Mouse (Mus musculus) lung, postnatal 0 days (tissue): ENCODE data around the gene Ccnl1. TPM values are rescaled to one million over a fixed set of nuclear protein-coding genes. Genes with fewer than 3 reads are reported as not detected.

Experiments
- ATAC-seq: fragments of 200-750 bp; cut with Nextera tagmentation; 2 replicates; pipeline ENCODE4 v1.8.0; 2017; ENCODE audit warnings: moderate library complexity
- DNase-seq: peaks from one replicate; pipeline ENCODE4 v3.0.0-alpha.2; 2016; ENCODE audit warnings: low spot score
- H3K27ac ChIP-seq: fragments of 300-500 bp; sonication (generic); 2 replicates; pipeline ENCODE4 v1.5.1; 2014; ENCODE audit warnings: antibody characterized with exemption, mild to moderate bottlenecking, low read length, mixed read lengths
- H3K27me3 ChIP-seq: fragments of 300-500 bp; sonication (generic); replicated peaks from 2 replicates; pipeline ENCODE4 v1.6.1; 2014; ENCODE audit warnings: low read length, mixed read lengths; ENCODE audit not compliant: insufficient read depth
- H3K36me3 ChIP-seq: fragments of 300-500 bp; sonication (generic); 2 replicates; pipeline ENCODE4 v1.6.1; 2014; ENCODE audit warnings: low read length, mixed read lengths; ENCODE audit not compliant: insufficient read depth
- H3K4me1 ChIP-seq: fragments of 300-500 bp; sonication (generic); 2 replicates; pipeline ENCODE4 v1.6.1; 2014; ENCODE audit warnings: antibody characterized with exemption, low read depth, low read length, mixed read lengths; ENCODE audit not compliant: insufficient read depth
- H3K4me2 ChIP-seq: fragments of 300-500 bp; sonication (generic); replicated peaks from 2 replicates; pipeline ENCODE4 v1.6.1; 2014; ENCODE audit warnings: low read depth, mild to moderate bottlenecking, low read length, moderate library complexity, mixed read lengths
- H3K4me3 ChIP-seq: fragments of 300-500 bp; sonication (generic); 2 replicates; pipeline ENCODE4 v1.5.1; 2014; ENCODE audit warnings: low read depth, low read length
- H3K9ac ChIP-seq: fragments of 300-500 bp; sonication (generic); replicated peaks from 2 replicates; pipeline ENCODE4 v1.6.1; 2014; ENCODE audit warnings: low read depth, mild to moderate bottlenecking
- H3K9me3 ChIP-seq: fragments of 300-500 bp; sonication (generic); 2 replicates; pipeline ENCODE4 v1.6.1; 2016; ENCODE audit warnings: low read length, mixed read lengths
- CTCF ChIP-seq: IDR thresholded peaks from 2 replicates; pipeline ENCODE4 v1.5.1; 2016; ENCODE audit warnings: antibody characterized with exemption, mild to moderate bottlenecking
- EP300 ChIP-seq: IDR thresholded peaks from 2 replicates; pipeline ENCODE4 v1.6.1; 2016; ENCODE audit warnings: antibody characterized with exemption, mild to moderate bottlenecking, control low read depth
- whole genome bisulfite sequencing: fragments of 180-500 bp; shearing (Covaris S2); extraction: QIAGEN DNeasy Blood & Tissue Kit; methylation state at CpG from one replicate; pipeline ENCODE4 v1.1.7; 2014; 5-methylcytosine and 5-hydroxymethylcytosine counted together
- polyA plus RNA-seq: library from polyadenylated mRNA; unstranded; fragments of >200 nt; fragmentation: Nextera tagmentation; extraction: Ambion mirVana; gene quantifications from 2 replicates; pipeline ENCODE4 v1.2.1, GENCODE M21; 2015

Ccnl1 gene
- polyA plus RNA-seq, 1 experiment from 2014 or later, result 94.5 TPM

GRCm38 (mm10) chr3:65898598-65899278, 59.3 kb downstream of the Ccnl1 start:
- 60% methylated on average over 8 of the region's 8 CpGs for WGBS
- DNase-seq, result no peak
- Histone ChIP-seq H3K27ac (no peak overlapping the region), H3K4me1 (no peaks in the 10 kb centered on the region), H3K36me3 (no peaks in the 10 kb centered on the region), H3K9me3 (no peaks in the 10 kb centered on the region), H3K4me2 (no peak overlapping the region), H3K27me3 (no peaks in the 10 kb centered on the region), H3K9ac (no peak overlapping the region), H3K4me3 (no peak overlapping the region)
- ATAC-seq, result no peak
- no peak for TF ChIP-seq EP300
- TF ChIP-seq CTCF, result no peak

GRCm38 (mm10) chr3:65897233-65897993, 60.6 kb downstream of the Ccnl1 start:
- ATAC-seq, result peak; percentile 17; the same call in 1 of the 2 replicates
- H3K27ac ChIP-seq, result no peak overlapping the region

More at GRCm38 (mm10) chr3:65897233-65897993, 60.6 kb downstream of the Ccnl1 start:
- no peaks in the 10 kb centered on the region for H3K4me1 ChIP-seq
- no peaks in the 10 kb centered on the region for H3K9me3 ChIP-seq
- DNase-seq, result no peak
- 33% methylated on average over 3 of the region's 3 CpGs for WGBS
- TF ChIP-seq CTCF, result no peak
- no peak for TF ChIP-seq EP300
- no peak overlapping the region for H3K4me3 ChIP-seq
- H3K9ac ChIP-seq, result no peak overlapping the region
- H3K4me2 ChIP-seq, result no peak overlapping the region
- H3K36me3 ChIP-seq, result no peaks in the 10 kb centered on the region
- H3K27me3 ChIP-seq, result no peaks in the 10 kb centered on the region
